Mouse (Mus musculus) forebrain, embryonic 15.5 days (tissue): ENCODE results near the gene Smu1. TPM values are rescaled to one million over a fixed set of nuclear protein-coding genes. Genes with fewer than 3 reads are reported as not detected.

ENCODE experiments used
- ATAC-seq: fragments of 200-750 bp; cut with Nextera tagmentation; replicated peaks from 2 replicates; pipeline ENCODE4 v1.8.0; 2017; ENCODE audit warnings: mild to moderate bottlenecking, moderate TSS enrichment, moderate library complexity
- H3K27ac ChIP-seq: fragments of 300-500 bp; sonication (generic); replicated peaks from 2 replicates; pipeline ENCODE4 v1.5.1; 2015; ENCODE audit warnings: mild to moderate bottlenecking, inconsistent platforms
- H3K27me3 ChIP-seq: fragments of 300-500 bp; sonication (generic); 2 replicates; pipeline ENCODE4 v1.6.1; 2015; ENCODE audit warnings: inconsistent platforms
- H3K36me3 ChIP-seq: fragments of 300-500 bp; sonication (generic); 2 replicates; pipeline ENCODE4 v1.6.1; 2015; ENCODE audit warnings: mild to moderate bottlenecking, inconsistent platforms
- H3K4me1 ChIP-seq: fragments of 300-500 bp; sonication (generic); 2 replicates; pipeline ENCODE4 v1.6.1; 2015; ENCODE audit warnings: inconsistent platforms
- H3K4me2 ChIP-seq: fragments of 300-500 bp; sonication (generic); replicated peaks from 2 replicates; pipeline ENCODE4 v1.6.1; 2015; ENCODE audit warnings: mild to moderate bottlenecking, inconsistent platforms
- H3K4me3 ChIP-seq: fragments of 300-500 bp; sonication (generic); 2 replicates; pipeline ENCODE4 v1.5.1; 2015; ENCODE audit warnings: mild to moderate bottlenecking, inconsistent platforms
- H3K9ac ChIP-seq: fragments of 300-500 bp; sonication (generic); replicated peaks from 2 replicates; pipeline ENCODE4 v1.6.1; 2015; ENCODE audit warnings: mild to moderate bottlenecking, inconsistent platforms
- H3K9me3 ChIP-seq: fragments of 300-500 bp; sonication (generic); 2 replicates; pipeline ENCODE4 v1.6.1; 2016; ENCODE audit warnings: inconsistent platforms
- WGBS: fragments of 180-500 bp; shearing (Covaris S2); methylation state at CpG from one replicate; pipeline ENCODE4 v1.1.7; 2015; ENCODE audit warnings: mixed read lengths; 5-methylcytosine and 5-hydroxymethylcytosine counted together
- polyA plus RNA-seq: library from polyadenylated mRNA; unstranded; fragments of >200 nt; fragmentation: Nextera tagmentation; extraction: Ambion mirVana; gene quantifications from 2 replicates; pipeline ENCODE4 v1.2.1, GENCODE M21; 2015

Gene Smu1
- polyA plus RNA-seq, 1 experiment from 2014 or later: 153 TPM

GRCm38 (mm10) chr4:40784556-40785169 lies 26.9 kb upstream of the Smu1 start:
- Histone ChIP-seq H3K36me3 (no peaks in the 10 kb centered on the region), H3K4me3 (no peak overlapping the region), H3K4me1 (no peaks in the 10 kb centered on the region), H3K27ac (no peak overlapping the region), H3K27me3 (no peaks in the 10 kb centered on the region), H3K9ac (no peak overlapping the region), H3K4me2 (no peak overlapping the region), H3K9me3 (no peaks in the 10 kb centered on the region)
- ATAC-seq: no peak
- 82% methylated on average over 10 of the region's 10 CpGs for WGBS

- H3K4me1 ChIP-seq: no peaks in the 10 kb centered on the region
- H3K27ac ChIP-seq: no peak overlapping the region
- no peaks in the 10 kb centered on the region for H3K27me3 ChIP-seq
- H3K9ac ChIP-seq: no peak overlapping the region
- no peaks in the 10 kb centered on the region for H3K9me3 ChIP-seq
- no peak overlapping the region for H3K4me2 ChIP-seq
- no peak for ATAC-seq
- H3K36me3 ChIP-seq: no peaks in the 10 kb centered on the region
- 89% methylated on average over 4 of the region's 4 CpGs for WGBS
- no peak overlapping the region for H3K4me3 ChIP-seq
These were observed 25.3 kb upstream of the Smu1 start for GRCm38 (mm10) chr4:40783049-40783448.

GRCm38 (mm10) chr4:40781797-40782495 lies 24.2 kb upstream of the Smu1 start:
- Histone ChIP-seq H3K4me2 (no peak overlapping the region), H3K4me3 (no peak overlapping the region), H3K9ac (no peak overlapping the region), H3K27me3 (no peaks in the 10 kb centered on the region), H3K36me3 (no peaks in the 10 kb centered on the region), H3K4me1 (no peaks in the 10 kb centered on the region), H3K27ac (no peak overlapping the region), H3K9me3 (no peaks in the 10 kb centered on the region)
- WGBS: 84% methylated on average over 8 of the region's 8 CpGs
- ATAC-seq: no peak

GRCm38 (mm10) chr4:40781143-40781542 lies 23.4 kb upstream of the Smu1 start:
- Histone ChIP-seq H3K4me2 (no peak overlapping the region), H3K4me3 (no peak overlapping the region), H3K9me3 (no peaks in the 10 kb centered on the region), H3K27me3 (no peaks in the 10 kb centered on the region), H3K36me3 (no peaks in the 10 kb centered on the region), H3K27ac (no peak overlapping the region), H3K9ac (no peak overlapping the region), H3K4me1 (no peaks in the 10 kb centered on the region)
- WGBS: 56% methylated on average over 3 of the region's 3 CpGs
- ATAC-seq: no peak

- Histone ChIP-seq H3K27me3 (no peaks in the 10 kb centered on the region), H3K9ac (no peak overlapping the region), H3K27ac (no peak overlapping the region), H3K4me1 (peaks cover 4% of the 10 kb centered on the region), H3K4me2 (no peak overlapping the region), H3K9me3 (no peaks in the 10 kb centered on the region), H3K4me3 (no peak overlapping the region), H3K36me3 (no peaks in the 10 kb centered on the region)
- no peak for ATAC-seq
- 84% methylated on average over 6 of the region's 6 CpGs for WGBS
These were observed 20.9 kb upstream of the Smu1 start for GRCm38 (mm10) chr4:40778656-40779055.

- Histone ChIP-seq H3K27me3 (no peaks in the 10 kb centered on the region), H3K9me3 (no peaks in the 10 kb centered on the region), H3K9ac (no peak overlapping the region), H3K36me3 (no peaks in the 10 kb centered on the region), H3K27ac (no peak overlapping the region), H3K4me3 (no peak overlapping the region), H3K4me1 (peaks cover 8% of the 10 kb centered on the region), H3K4me2 (no peak overlapping the region)
- WGBS: 44% methylated on average over 2 of the region's 2 CpGs
- ATAC-seq: no peak
These were observed 19.4 kb upstream of the Smu1 start for GRCm38 (mm10) chr4:40777116-40777515.

GRCm38 (mm10) chr4:40776416-40776815 lies 18.7 kb upstream of the Smu1 start:
- Histone ChIP-seq H3K27me3 (no peaks in the 10 kb centered on the region), H3K4me2 (no peak overlapping the region), H3K4me1 (peaks cover 8% of the 10 kb centered on the region), H3K9me3 (no peaks in the 10 kb centered on the region), H3K4me3 (no peak overlapping the region), H3K9ac (no peak overlapping the region), H3K36me3 (no peaks in the 10 kb centered on the region), H3K27ac (no peak overlapping the region)
- 74% methylated on average over 4 of the region's 4 CpGs for WGBS
- no peak for ATAC-seq

GRCm38 (mm10) chr4:40774279-40775259 lies 16.8 kb upstream of the Smu1 start:
- Histone ChIP-seq H3K9ac (no peak overlapping the region), H3K27me3 (no peaks in the 10 kb centered on the region), H3K9me3 (no peaks in the 10 kb centered on the region), H3K36me3 (no peaks in the 10 kb centered on the region), H3K4me3 (no peak overlapping the region), H3K27ac (no peak overlapping the region), H3K4me2 (0 out of 2 replicates have a peak overlapping the region, but pooled peaks have one; percentile 6), H3K4me1 (peaks cover 8% of the 10 kb centered on the region)
- ATAC-seq: peak; percentile 26; the same call in 1 of the 2 replicates
- 18% methylated on average over 12 of the region's 12 CpGs for WGBS

GRCm38 (mm10) chr4:40759876-40760275 lies 2.2 kb upstream of the Smu1 start:
- Histone ChIP-seq H3K4me1 (peaks cover 12% of the 10 kb centered on the region), H3K36me3 (peaks cover 6% of the 10 kb centered on the region), H3K27ac (no peak overlapping the region), H3K4me2 (no peak overlapping the region), H3K9ac (no peak overlapping the region), H3K27me3 (0 out of 2 replicates have a peak, but pooled peaks cover 2% of the 10 kb centered on the region), H3K4me3 (no peak overlapping the region), H3K9me3 (no peaks in the 10 kb centered on the region)
- ATAC-seq: no peak
- WGBS: 54% methylated on average over 5 of the region's 5 CpGs

GRCm38 (mm10) chr4:40757157-40757779 lies 455 bp downstream of the Smu1 start:
- Histone ChIP-seq H3K27me3 (0 out of 2 replicates have a peak, but pooled peaks cover 2% of the 10 kb centered on the region), H3K27ac (peak overlapping the region; percentile 63), H3K9ac (peak overlapping the region; percentile 85), H3K9me3 (no peaks in the 10 kb centered on the region), H3K36me3 (peaks cover 31% of the 10 kb centered on the region), H3K4me3 (peak overlapping the region; percentile 72), H3K4me1 (peaks cover 12% of the 10 kb centered on the region), H3K4me2 (peak overlapping the region; percentile 84)
- WGBS: under 1% methylated on average over 38 of the region's 39 CpGs
- peak; percentile 87 for ATAC-seq

GRCm38 (mm10) chr4:40735351-40735750 lies 22.4 kb downstream of the Smu1 start:
- ATAC-seq: no peak; the same call in 1 of the 2 replicates
- Histone ChIP-seq H3K9me3 (no peaks in the 10 kb centered on the region), H3K9ac (no peak overlapping the region), H3K4me1 (no peaks in the 10 kb centered on the region), H3K27me3 (no peaks in the 10 kb centered on the region), H3K4me2 (no peak overlapping the region), H3K4me3 (no peak overlapping the region), H3K36me3 (peaks cover 83% of the 10 kb centered on the region), H3K27ac (no peak overlapping the region)
- 76% methylated on average over 1 of the region's 1 CpGs for WGBS
